Mouse (Mus musculus) 3T3-L1 (cell line): ENCODE measurements around the gene Olfr412.

Experiments used
- DNase-seq: peaks from one replicate; pipeline ENCODE4 v3.0.0-alpha.2; 2015; ENCODE audit warnings: low read depth, low spot score

Olfr412 gene

DNA sequence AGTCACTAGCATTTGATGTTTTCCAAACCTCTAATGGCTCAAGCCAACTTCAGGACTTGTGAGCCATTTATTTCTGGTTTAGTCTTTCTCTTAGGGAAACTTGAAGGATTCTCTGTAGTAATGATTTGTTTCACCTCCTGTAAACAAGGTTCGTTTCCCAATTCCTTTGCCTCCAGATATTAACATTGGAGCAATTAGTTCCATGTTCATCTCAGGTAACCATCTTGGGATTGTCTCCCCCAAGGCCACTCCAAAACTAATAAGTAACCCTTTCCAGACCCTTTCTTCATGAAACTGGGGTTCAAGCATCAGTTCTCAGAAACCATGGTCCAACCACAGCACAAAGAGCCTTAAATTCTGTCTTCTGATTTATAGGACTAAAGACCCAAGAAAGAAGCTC lies at the start of gene Olfr412:
Olfr412 (plus strand) TSS at position 301 of the 400 bp plus-strand sequence.
- DNase-seq = no peak

DNA sequence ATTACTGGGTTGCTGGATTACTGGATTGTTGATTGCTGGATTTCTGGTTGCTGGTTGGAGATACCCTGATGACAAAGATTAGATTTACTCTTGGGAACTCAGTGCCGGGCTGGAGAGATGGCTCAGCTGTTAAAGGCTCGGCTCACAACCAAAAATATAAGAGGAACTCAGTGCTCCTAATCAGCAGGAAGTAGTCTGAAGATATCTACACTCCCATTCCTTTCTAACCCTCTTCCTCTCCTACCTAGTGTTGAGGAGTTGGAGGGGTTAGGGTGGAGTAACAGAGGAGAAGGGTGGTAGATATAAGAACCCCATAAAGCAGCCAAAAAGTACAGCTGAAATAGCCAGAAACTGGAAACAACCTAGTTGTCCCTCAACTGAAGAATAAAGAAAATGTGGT lies 35.8 kb upstream of the Olfr412 start:
- DNase-seq = no peak

DNA sequence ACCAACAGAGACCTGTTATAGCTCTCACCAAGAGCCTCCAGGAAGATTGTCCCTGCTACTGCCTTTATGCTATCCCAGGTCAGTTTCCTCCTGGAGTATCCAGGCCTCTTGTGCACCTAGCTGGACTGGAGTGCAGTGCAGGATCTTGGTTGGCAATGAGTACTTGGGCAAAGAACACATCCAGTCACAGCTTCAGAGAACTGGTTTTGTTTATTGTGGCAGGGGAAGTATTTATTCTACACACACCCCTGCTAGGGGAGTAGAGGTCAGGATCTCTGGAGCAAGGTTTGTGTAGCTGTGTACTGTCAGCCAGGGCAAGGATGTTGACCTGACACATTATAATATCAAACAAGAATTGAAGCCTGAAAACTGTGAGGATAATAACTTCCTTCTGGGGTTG lies 33.1 kb upstream of the Olfr412 start:
- no peak for DNase-seq

DNA sequence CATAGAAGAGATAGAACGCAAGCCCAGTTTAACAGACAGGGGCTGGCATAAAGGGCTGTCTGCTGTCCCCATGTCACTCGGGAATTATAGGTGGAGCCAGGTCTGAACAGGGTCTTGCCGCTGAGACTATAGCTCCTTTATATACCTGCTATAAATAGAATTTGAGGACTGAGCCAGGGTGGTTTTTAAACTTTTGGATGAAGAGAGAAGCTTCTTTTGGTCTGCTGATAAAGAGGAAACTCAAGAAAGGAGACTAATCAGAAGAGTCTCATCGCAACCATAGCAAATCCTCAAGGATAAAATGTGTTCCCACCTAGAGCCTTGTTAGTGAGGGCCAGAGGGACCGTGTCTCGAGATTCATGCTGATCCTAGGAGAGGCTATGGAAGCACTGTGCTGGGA lies 23.9 kb upstream of the Olfr412 start, which contains the start of gene Olfr410:
Olfr410 (minus strand) TSS at position 101 of the 400 bp plus-strand sequence.
- DNase-seq = no peak

DNA sequence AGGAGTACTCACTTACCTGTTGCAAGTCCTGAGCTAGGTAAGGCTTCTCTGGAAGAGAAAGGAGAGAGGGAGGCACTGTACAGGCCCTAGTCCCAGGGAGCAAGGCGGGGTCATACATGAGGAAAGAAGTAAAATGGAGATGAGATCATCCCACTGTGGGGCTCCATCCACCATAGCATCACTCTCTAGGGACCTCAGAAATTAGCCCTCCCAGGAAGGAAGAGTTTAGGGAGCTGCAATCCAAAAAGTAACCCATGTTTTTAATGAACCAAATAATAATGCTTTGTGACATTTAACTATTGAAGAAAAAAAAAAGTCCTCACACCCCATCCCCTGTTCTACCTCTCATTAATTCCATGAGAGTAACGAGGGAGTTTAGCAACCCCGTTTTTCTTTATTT lies 9.3 kb upstream of the Olfr412 start, which contains the start of gene Olfr411:
Olfr411 (minus strand) TSS at position 101 of the 400 bp plus-strand sequence.
- DNase-seq = no peak

GRCm38 (mm10) chr11:74371393-74372100 lies 9.7 kb downstream of the Olfr412 start:
- peak; percentile 91 for DNase-seq

DNA sequence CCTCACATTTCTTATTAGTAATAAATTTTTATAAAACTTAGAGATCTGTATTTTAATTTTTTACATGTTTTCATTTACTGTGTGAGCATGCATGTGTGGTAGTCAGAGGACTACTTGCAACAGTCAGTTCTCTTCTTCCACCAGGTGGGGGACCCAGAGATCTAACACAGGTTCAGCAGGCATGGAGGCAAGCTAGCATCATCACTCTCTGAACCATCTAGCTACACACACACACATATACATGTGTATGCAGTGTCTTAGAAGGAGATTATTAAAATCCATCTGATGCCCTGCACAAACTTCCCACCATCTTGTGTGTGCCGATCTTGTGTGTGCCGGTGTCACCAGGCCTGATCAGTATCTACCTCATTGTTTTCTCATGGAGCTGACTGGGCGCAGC lies 15.0 kb downstream of the Olfr412 start:
- DNase-seq = peak; percentile 76

GRCm38 (mm10) chr11:74379166-74379873 lies 17.5 kb downstream of the Olfr412 start:
- DNase-seq = peak; percentile 6

GRCm38 (mm10) chr11:74385674-74386073 lies 23.8 kb downstream of the Olfr412 start:
- DNase-seq = no peak

DNA sequence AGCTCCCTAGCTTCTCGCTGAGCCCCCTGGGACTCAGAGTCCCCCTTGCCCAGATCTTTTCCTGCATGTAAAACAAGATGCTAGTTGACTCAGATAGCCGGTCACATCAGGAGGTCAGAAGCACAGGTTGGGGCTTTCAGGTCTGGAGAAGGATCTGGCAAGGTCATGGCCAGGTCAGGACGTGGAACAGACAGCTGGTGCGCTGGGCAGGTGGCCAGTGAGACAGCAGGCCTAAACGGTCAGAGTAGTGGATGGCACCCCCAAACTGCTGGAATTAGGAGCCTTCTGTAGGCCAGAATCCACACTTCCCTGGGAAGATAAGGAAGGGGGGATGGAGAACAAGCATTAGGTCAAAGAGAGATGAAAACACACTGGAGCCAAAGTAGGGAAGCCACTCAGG lies 25.3 kb downstream of the Olfr412 start:
- no peak for DNase-seq

- DNase-seq = no peak
Measured at GRCm38 (mm10) chr11:74391899-74392298, 30.0 kb downstream of the Olfr412 start.

DNA sequence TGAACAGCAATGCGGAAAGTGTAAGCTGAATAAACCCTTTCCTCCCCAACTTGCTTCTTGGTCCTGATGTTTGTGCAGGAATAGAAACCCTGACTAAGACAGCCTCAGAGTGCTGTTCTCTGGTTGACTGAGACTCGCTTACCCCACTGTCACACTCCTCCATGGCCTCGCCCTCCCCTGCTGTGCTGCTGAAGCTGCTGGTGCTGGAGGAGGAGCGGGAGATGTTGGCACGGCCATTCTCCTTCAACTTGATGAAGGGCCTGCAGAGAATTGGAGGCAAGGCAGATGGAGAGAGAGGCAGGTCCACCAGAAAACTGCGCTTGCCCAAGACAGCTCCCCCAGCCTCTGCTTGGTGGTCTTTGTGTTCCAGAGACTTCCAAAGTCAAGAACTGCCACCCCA lies 31.0 kb downstream of the Olfr412 start:
- DNase-seq = no peak

- DNase-seq = no peak
Measured at GRCm38 (mm10) chr11:74393489-74393888, 31.6 kb downstream of the Olfr412 start.

GRCm38 (mm10) chr11:74395583-74395982 lies 33.7 kb downstream of the Olfr412 start:
- DNase-seq = no peak

- peak; percentile 44 for DNase-seq
Measured at GRCm38 (mm10) chr11:74402126-74402525, 40.3 kb downstream of the Olfr412 start.

- peak; percentile 15 for DNase-seq
Measured at GRCm38 (mm10) chr11:74404216-74404615, 42.3 kb downstream of the Olfr412 start.

DNA sequence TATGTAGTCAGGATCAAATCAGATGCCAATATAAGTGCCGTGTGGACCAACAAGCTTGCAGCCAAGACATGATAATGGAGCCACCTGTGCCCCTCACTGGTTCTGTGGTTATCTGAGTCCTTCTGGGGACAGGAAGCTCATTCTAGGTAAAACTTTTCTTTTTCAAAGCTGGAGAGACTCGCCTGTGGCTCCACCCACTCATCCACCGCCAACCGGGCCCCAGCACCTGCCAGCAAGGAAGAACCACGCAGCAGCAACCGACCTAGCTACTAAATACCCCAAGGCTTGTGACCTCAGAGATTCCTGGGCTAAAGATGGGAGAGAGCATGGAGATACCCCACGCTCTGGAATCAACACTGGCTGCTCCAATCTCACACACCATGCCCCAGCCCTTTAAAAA lies 43.3 kb downstream of the Olfr412 start:
- DNase-seq = no peak

DNA sequence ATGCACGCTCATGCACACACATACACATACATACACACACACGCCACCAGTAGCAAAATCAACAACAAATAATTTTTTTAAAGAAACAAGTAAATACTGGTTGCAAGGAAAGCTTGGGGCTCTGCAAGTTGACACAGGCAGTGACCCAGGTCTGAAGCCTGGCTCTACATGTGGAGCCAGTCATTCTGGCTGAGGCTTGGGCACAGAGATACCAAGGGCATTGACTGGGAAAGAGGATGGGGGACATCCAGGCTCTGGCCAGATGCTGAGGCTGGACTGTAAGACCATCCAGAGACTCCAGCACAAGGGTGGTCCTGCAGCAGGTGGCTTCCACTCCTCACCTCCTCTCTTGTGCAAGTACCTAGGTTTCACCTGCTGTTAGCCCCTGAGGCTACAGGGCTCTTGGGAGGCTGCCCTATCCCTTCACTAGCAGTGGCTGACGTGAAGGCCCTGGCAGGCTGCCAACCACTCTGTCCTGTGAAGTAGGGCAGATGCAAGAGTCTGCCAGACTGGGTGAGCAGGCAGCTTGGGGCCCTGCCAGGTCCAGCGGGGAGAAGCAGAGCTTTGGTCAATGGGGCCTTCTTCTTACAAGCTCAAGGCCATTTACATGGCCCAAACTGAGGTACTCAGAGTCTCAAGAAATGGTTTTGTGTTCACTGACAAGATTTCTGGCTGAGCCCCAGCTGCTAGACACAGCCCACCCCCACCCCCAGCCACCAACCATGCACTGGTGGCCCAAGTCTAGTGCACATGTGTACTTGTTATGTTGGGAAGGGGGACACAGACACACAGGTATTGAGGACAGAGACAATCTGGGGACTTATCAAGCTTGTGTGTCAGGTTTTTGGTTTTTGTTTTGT lies 46.9 kb downstream of the Olfr412 start:
- DNase-seq = peak; percentile 91

GRCm38 (mm10) chr11:74409447-74409754 lies 47.5 kb downstream of the Olfr412 start:
- no peak for DNase-seq

GRCm38 (mm10) chr11:74409757-74410174 lies 47.9 kb downstream of the Olfr412 start:
- DNase-seq = peak; percentile 62

DNA sequence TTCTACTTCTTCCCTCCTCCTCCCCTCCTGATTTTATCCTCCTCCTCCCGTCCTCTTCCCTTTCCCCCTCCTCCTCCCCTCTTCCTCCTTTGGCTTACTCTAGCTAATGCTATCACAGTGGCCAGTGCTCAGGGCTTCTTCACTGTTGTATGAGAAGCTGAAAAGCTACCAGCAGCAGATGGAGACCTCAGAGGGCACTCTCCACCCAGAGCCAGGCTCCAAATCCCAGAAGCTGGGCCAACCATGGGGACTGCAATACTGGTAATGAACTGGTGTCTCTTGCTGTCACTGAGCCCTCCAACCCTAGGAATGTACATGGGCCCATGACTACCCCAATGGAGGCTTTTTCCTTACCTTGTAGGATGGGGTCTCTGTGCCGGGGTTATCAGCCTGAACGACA lies 50.1 kb downstream of the Olfr412 start:
- DNase-seq = no peak

- no peak for DNase-seq
Measured at GRCm38 (mm10) chr11:74412462-74412861, 50.6 kb downstream of the Olfr412 start.
